15 mouse cellular contexts compared by ENCODE assay signal in the genomic region with DNA sequence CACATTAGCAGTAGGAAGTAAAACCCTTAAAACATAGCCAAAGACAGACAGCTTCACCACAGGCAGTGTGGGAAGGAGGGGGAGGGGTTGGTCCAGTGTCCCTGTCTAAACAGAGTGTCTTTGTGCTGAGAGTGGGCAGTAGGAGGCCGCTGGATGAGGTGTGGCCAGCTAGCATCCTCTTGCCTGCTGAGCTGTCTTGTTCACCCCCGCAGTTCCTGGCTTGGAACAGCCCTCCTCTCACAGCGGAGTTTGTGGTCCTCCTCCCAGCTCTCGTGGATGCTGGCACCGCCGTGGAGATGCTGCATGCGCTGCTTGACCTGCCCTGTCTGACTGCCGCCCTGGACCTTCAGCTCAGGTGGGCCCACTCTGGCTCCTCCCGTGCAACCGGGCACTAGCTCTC. TPM values are rescaled to one million over a fixed set of nuclear protein-coding genes. Genes with fewer than 3 reads are reported as not detected.
DNase-seq lines count a peak whose midpoint lies in the region; ATAC-seq lines count a peak whose summit lies in the region.
"Had no signal": no experiment of that assay in that cellular context is flagged by ENCODE, and none has a peak within 500 bp of the region (broad histone marks: within the 10 kb centered on the region; RNA-seq: fewer than 3 reads in every experiment).

No protein-coding gene starts in this region.

- no peak overlapping the region for H3K27ac ChIP-seq in midbrain, embryonic 14.5 days (replicated peaks; ENCODE audit: low read depth, low read length)
- no peak overlapping the region for H3K27ac ChIP-seq in midbrain, embryonic 13.5 days
- H3K27ac ChIP-seq: embryonic facial prominence, embryonic 13.5 days; limb, embryonic 12.5 days had no signal

- DNase-seq in cerebellum, postnatal 10 days: peak; percentile 47 to 63
- no peak for DNase-seq in cerebellum, adult 11 months
- DNase-seq in midbrain, embryonic 14.5 days: peak; percentile 29
- peak; percentile 67 to 79 for DNase-seq in left cerebral cortex, adult 18-20 months (ENCODE audit: low spot score in 2 of 2)
- DNase-seq in right cerebral cortex, postnatal 14 days: peak; percentile 43
- DNase-seq in heart, postnatal 14 days: no peak
- DNase-seq: gastrocnemius, postnatal 10 days; kidney, postnatal 36 days; lung, embryonic 14.5 days; spleen, adult 18-20 months; thymus, postnatal 14 days had no signal

- no peak overlapping the region for H3K4me3 ChIP-seq in midbrain, embryonic 14.5 days (replicated peaks; ENCODE audit: low read depth, low read length)
- H3K4me3 ChIP-seq in midbrain, embryonic 13.5 days (replicated peaks): no peak overlapping the region
- H3K4me3 ChIP-seq: embryonic facial prominence, embryonic 13.5 days; limb, embryonic 12.5 days had no signal

- H3K9me3 ChIP-seq in midbrain, embryonic 14.5 days (ENCODE audit: control insufficient read depth, low read length): no peaks in the 10 kb centered on the region
- H3K9me3 ChIP-seq in midbrain, embryonic 13.5 days: no peaks in the 10 kb centered on the region
- H3K9me3 ChIP-seq: embryonic facial prominence, embryonic 13.5 days; limb, embryonic 12.5 days had no signal

- H3K36me3 ChIP-seq in midbrain, embryonic 14.5 days (ENCODE audit: control insufficient read depth, insufficient read depth, low read length): peaks cover 43% of the 10 kb centered on the region
- peaks cover 76% of the 10 kb centered on the region for H3K36me3 ChIP-seq in midbrain, embryonic 13.5 days

- H3K9ac ChIP-seq in midbrain, embryonic 14.5 days (replicated peaks; ENCODE audit: low read length): no peak overlapping the region
- no peak overlapping the region for H3K9ac ChIP-seq in midbrain, embryonic 13.5 days (replicated peaks)
- H3K9ac ChIP-seq: embryonic facial prominence, embryonic 13.5 days; limb, embryonic 12.5 days; lung, embryonic 14.5 days had no signal

- no peaks in the 10 kb centered on the region for H3K27me3 ChIP-seq in midbrain, embryonic 14.5 days (ENCODE audit: control insufficient read depth, insufficient read depth, low read length)
- no peaks in the 10 kb centered on the region for H3K27me3 ChIP-seq in midbrain, embryonic 13.5 days
- H3K27me3 ChIP-seq: embryonic facial prominence, embryonic 13.5 days; limb, embryonic 12.5 days had no signal

- H3K4me1 ChIP-seq in midbrain, embryonic 14.5 days (ENCODE audit: control insufficient read depth, insufficient read depth, low read length): no peaks in the 10 kb centered on the region
- H3K4me1 ChIP-seq in midbrain, embryonic 13.5 days (replicated peaks): no peaks in the 10 kb centered on the region
- H3K4me1 ChIP-seq: embryonic facial prominence, embryonic 13.5 days; limb, embryonic 12.5 days had no signal

- H3K4me2 ChIP-seq in midbrain, embryonic 14.5 days (ENCODE audit: low read length): no peak overlapping the region
- H3K4me2 ChIP-seq in midbrain, embryonic 13.5 days (replicated peaks): no peak overlapping the region
- H3K4me2 ChIP-seq: embryonic facial prominence, embryonic 13.5 days; limb, embryonic 12.5 days; lung, embryonic 14.5 days had no signal

- ATAC-seq in midbrain, embryonic 14.5 days (ENCODE audit: low FRiP score, low TSS enrichment): no peak
- ATAC-seq in midbrain, embryonic 13.5 days: no peak
- no peak for ATAC-seq in megakaryocyte progenitor cell, adult 5-6 weeks (replicated peaks; ENCODE audit: poor library complexity)

- intact Hi-C loops in heart, postnatal 14 days (cut with DNase I): no loop called here

- 68% methylated on average over 10 of the region's 10 CpGs for WGBS in midbrain, embryonic 14.5 days
- WGBS in midbrain, embryonic 13.5 days: 63% methylated on average over 10 of the region's 10 CpGs

RNA-seq across cellular contexts. Expression of a gene that starts 10.0 kb away (rescaled TPM):
- 12.6 and 13.9 TPM in 2 replicates for polyA plus RNA-seq in midbrain, embryonic 14.5 days (2014; fragmentation: Nextera tagmentation; extraction: Ambion mirVana)
- polyA plus RNA-seq in midbrain, embryonic 13.5 days (2015; fragmentation: Nextera tagmentation; extraction: Ambion mirVana): 14.3 and 14.8 TPM in 2 replicates
- 10 to 100 TPM; 18.3 to 20.5 TPM for total RNA-seq in left cerebral cortex, adult 18-20 months (2021)
- total RNA-seq in megakaryocyte progenitor cell, adult 5-6 weeks (2015): 5.6 and 6.8 TPM in 2 replicates
- 4.7 and 8.0 TPM in 2 replicates for total RNA-seq in megakaryocyte progenitor cell, adult 5-6 weeks (2017)
- 1 to 10 TPM; 5.9 to 8.7 TPM for total RNA-seq in heart, postnatal 14 days (2021)

RNA-seq across cellular contexts. Expression of a gene that starts 56.2 kb away (rescaled TPM):
- polyA plus RNA-seq in midbrain, embryonic 14.5 days (2014; fragmentation: Nextera tagmentation; extraction: Ambion mirVana): 0.32 and 0.34 TPM in 2 replicates
- 0.12 and 0.21 TPM in 2 replicates for polyA plus RNA-seq in midbrain, embryonic 13.5 days (2015; fragmentation: Nextera tagmentation; extraction: Ambion mirVana)
- total RNA-seq in left cerebral cortex, adult 18-20 months (2021): under 1 TPM; 0.81 to 0.91 TPM
- not detected in 2 replicates for total RNA-seq in megakaryocyte progenitor cell, adult 5-6 weeks (2015)
- total RNA-seq in megakaryocyte progenitor cell, adult 5-6 weeks (2017): not detected in 2 replicates
- under 1 TPM; 0.17 to 0.22 TPM for total RNA-seq in heart, postnatal 14 days (2021)

Comparison
In these comparisons a context has a peak if more than half of its experiments do, and no peak if none do; other contexts are left out.
1. DNase-seq: peak in cerebellum, postnatal 10 days (2 of 2), midbrain, embryonic 14.5 days (single experiment), left cerebral cortex, adult 18-20 months (2 of 2) and right cerebral cortex, postnatal 14 days (single experiment); none in cerebellum, adult 11 months (single experiment) and heart, postnatal 14 days (0 of 2).